Mouse (Mus musculus) hindbrain, postnatal 0 days (tissue): ENCODE data around the gene Pde6c. TPM values are rescaled to one million over a fixed set of nuclear protein-coding genes. Genes with fewer than 3 reads are reported as not detected.
A peak's percentile ranks its signal among the peaks of the same experiment; 100 is the strongest.

ENCODE experiments used
- ATAC-seq: fragments of 200-750 bp; cut with Nextera tagmentation; 2 replicates; pipeline ENCODE4 v1.8.0; 2017; ENCODE audit warnings: mild to moderate bottlenecking, moderate TSS enrichment, moderate library complexity
- DNase-seq: peaks from one replicate; pipeline ENCODE4 v3.0.0-alpha.2; 2015; ENCODE audit warnings: low spot score
- H3K27ac ChIP-seq: fragments of 300-500 bp; sonication (generic); 2 replicates; pipeline ENCODE4 v1.5.1; 2014; ENCODE audit warnings: mild to moderate bottlenecking
- H3K27me3 ChIP-seq: fragments of 300-500 bp; sonication (generic); 2 replicates; pipeline ENCODE4 v1.6.1; 2014; ENCODE audit warnings: low read length, mixed read lengths; ENCODE audit not compliant: insufficient read depth
- H3K36me3 ChIP-seq: fragments of 300-500 bp; sonication (generic); 2 replicates; pipeline ENCODE4 v1.6.1; 2014; ENCODE audit warnings: low read length, mixed read lengths; ENCODE audit not compliant: insufficient read depth
- H3K4me1 ChIP-seq: fragments of 300-500 bp; sonication (generic); 2 replicates; pipeline ENCODE4 v1.6.1; 2014; ENCODE audit warnings: antibody characterized with exemption, low read length, mixed read lengths; ENCODE audit not compliant: insufficient read depth
- H3K4me2 ChIP-seq: fragments of 300-500 bp; sonication (generic); 2 replicates; pipeline ENCODE4 v1.6.1; 2014; ENCODE audit warnings: low read depth, mild to moderate bottlenecking, low read length, moderate library complexity, mixed read lengths
- H3K4me3 ChIP-seq: fragments of 300-500 bp; sonication (generic); 2 replicates; pipeline ENCODE4 v1.5.1; 2014; ENCODE audit warnings: low read length
- H3K9ac ChIP-seq: fragments of 300-500 bp; sonication (generic); replicated peaks from 2 replicates; pipeline ENCODE4 v1.6.1; 2014; ENCODE audit warnings: mild to moderate bottlenecking, low read length, moderate library complexity, mixed read lengths
- H3K9me3 ChIP-seq: fragments of 300-500 bp; sonication (generic); 2 replicates; pipeline ENCODE4 v1.6.1; 2016; ENCODE audit warnings: low read length, mixed read lengths
- CTCF ChIP-seq: IDR thresholded peaks from 2 replicates; pipeline ENCODE4 v1.5.1; 2016; ENCODE audit warnings: antibody characterized with exemption, control low read depth, low read depth
- WGBS: fragments of 180-500 bp; shearing (Covaris S2); extraction: QIAGEN DNeasy Blood & Tissue Kit; methylation state at CpG from one replicate; pipeline ENCODE4 v1.1.7; 2014; 5-methylcytosine and 5-hydroxymethylcytosine counted together
- polyA plus RNA-seq: library from polyadenylated mRNA; unstranded; fragments of >200 nt; fragmentation: Nextera tagmentation; extraction: Ambion mirVana; gene quantifications from 2 replicates; pipeline ENCODE4 v1.2.1, GENCODE M21; 2015
- total RNA-seq: library from RNA; depleted of rRNA; stranded (reverse); fragments of >200 nt; gene quantifications from 2 replicates; pipeline ENCODE4 v1.2.3, GENCODE M21; 2014

The Pde6c gene
- total and polyA plus RNA-seq, 2 experiments from 2014 or later, result 0.46 TPM; not detected in 1

DNA sequence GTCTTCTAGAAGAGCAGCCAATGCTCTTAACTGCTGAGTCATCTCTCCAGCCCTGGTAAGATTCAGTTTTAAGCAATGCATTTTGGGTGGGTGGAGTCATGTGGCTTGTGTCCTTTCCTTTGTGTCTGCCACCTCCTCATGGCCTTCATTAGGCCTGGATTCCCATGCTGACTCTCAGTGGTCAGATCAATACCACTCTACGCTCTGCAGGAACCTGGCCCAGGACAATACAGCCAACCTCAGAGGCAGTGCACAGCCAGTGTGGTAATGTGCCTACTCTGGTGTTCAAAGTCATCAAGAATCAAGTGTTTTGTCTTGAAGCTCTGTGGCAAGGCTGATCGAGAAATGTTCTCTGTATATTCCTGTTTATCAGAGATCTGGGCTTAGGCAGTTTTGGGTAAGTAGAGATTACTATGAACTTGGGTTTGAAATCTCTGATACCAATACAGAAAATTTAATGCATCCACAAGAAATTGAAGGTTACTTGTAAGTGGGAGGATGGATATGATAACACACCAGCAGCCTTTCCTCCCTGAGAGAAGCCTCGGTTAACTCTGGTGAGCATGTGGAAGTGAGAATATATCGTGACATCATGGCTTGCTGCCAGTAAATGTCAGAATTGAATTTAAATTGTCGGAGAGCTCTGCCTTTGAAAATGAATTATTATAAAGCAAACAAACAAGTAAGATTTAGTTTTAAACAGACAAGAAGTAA is 54.2 kb downstream of the Pde6c start:
- Histone ChIP-seq H3K4me2 (no peak overlapping the region), H3K36me3 (0 out of 2 replicates have a peak, but pooled peaks cover 8% of the 10 kb centered on the region), H3K27me3 (no peaks in the 10 kb centered on the region), H3K9ac (no peak overlapping the region), H3K4me1 (no peaks in the 10 kb centered on the region), H3K9me3 (no peaks in the 10 kb centered on the region), H3K4me3 (no peak overlapping the region), H3K27ac (no peak overlapping the region)
- no peak for TF ChIP-seq CTCF
- no peak for ATAC-seq
- DNase-seq, result peak; percentile 10
- 81% methylated on average over 5 of the region's 5 CpGs for WGBS

DNA sequence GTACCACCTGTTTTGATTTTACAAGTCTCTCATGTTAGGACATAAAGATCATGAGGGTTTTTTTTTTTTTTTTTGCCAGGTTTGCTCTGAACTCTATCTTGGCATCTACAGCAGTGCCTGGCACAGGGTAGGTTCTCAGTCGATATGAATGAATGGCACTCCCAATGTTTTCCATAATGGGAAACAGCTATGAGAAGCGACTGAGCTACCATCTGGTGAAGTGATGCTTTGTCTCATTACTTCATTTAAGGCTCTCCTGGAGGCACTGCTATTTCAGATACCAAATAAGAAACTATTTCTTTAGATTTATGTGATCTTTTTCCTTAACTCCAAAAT is 54.7 kb downstream of the Pde6c start:
- Histone ChIP-seq H3K9ac (no peak overlapping the region), H3K9me3 (no peaks in the 10 kb centered on the region), H3K36me3 (0 out of 2 replicates have a peak, but pooled peaks cover 8% of the 10 kb centered on the region), H3K27me3 (no peaks in the 10 kb centered on the region), H3K4me1 (no peaks in the 10 kb centered on the region), H3K27ac (no peak overlapping the region), H3K4me3 (no peak overlapping the region), H3K4me2 (no peak overlapping the region)
- TF ChIP-seq CTCF, result no peak
- WGBS, result 75% methylated on average over 2 of the region's 2 CpGs
- DNase-seq (peak; percentile 14), ATAC-seq (no peak)

DNA sequence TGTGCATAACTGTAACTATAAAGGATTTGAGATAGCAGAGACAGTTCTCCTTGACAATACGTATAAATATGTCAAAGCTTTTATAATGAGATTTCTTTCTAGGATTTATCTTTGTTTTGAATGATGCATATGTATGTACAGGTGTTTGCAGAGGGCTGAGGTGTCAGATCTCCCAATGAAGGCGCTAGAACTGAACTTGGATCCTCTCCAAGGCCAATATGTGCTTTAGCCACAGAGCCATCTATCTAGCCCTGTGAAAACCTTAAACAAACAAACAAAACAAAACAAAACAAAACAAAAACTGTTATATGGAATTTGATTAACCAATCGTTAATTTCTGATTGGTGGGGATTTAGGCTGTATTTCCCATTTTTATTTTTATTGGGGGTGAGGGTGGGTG is 58.0 kb downstream of the Pde6c start:
- H3K4me2 ChIP-seq, result no peak overlapping the region
- DNase-seq (no peak), ATAC-seq (no peak)
- H3K4me3 ChIP-seq, result no peak overlapping the region
- no peak overlapping the region for H3K9ac ChIP-seq
- no peaks in the 10 kb centered on the region for H3K9me3 ChIP-seq
- no peak for TF ChIP-seq CTCF
- no peaks in the 10 kb centered on the region for H3K27me3 ChIP-seq
- 92% methylated on average over 3 of the region's 3 CpGs for WGBS
- 0 out of 2 replicates have a peak, but pooled peaks cover 8% of the 10 kb centered on the region for H3K36me3 ChIP-seq
- no peak overlapping the region for H3K27ac ChIP-seq
- no peaks in the 10 kb centered on the region for H3K4me1 ChIP-seq

DNA sequence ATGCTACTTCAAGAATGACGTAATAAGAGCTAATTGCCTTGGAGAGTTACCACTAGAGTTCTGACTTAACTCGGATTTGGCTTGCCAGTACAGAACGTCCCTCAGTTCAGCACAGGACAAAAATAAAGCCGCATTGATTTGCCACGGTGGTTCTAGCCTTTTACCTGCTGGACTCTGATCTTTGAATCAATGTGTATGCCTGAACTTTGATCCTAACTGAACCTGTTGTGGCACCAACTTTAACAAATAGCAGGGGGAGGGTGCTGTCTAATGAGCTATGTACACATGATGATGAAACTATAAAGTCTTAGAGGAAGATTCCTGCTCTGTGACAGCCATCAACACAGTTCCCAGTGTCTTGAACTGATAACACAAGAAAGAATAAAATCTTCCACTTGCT is 58.9 kb downstream of the Pde6c start:
- 86% methylated on average over 5 of the region's 5 CpGs for WGBS
- Histone ChIP-seq H3K27ac (no peak overlapping the region), H3K9me3 (no peaks in the 10 kb centered on the region), H3K36me3 (0 out of 2 replicates have a peak, but pooled peaks cover 8% of the 10 kb centered on the region), H3K27me3 (no peaks in the 10 kb centered on the region), H3K4me2 (no peak overlapping the region), H3K4me3 (no peak overlapping the region), H3K4me1 (no peaks in the 10 kb centered on the region), H3K9ac (no peak overlapping the region)
- DNase-seq (no peak), ATAC-seq (no peak)
- TF ChIP-seq CTCF, result no peak

DNA sequence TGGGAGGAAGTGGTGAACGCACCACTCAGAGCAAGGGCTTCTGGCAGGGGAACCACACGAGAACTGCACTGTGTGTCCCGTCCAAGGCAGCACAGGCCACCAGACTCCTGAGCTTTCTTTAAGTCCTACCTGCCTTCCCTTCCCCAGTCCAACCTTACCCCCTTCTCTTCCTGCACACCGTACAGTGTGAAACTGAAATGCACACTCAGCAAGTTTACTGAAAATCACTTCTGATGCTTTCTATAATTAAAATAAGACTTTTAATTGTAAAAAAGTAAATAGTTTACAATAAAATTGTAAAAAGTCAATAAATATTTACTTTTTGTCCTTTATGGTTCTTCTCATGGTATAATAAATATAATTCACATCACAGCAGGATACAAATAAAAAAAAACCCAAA is 62.7 kb downstream of the Pde6c start:
- no peak for ATAC-seq
- DNase-seq, result no peak
- H3K4me1 ChIP-seq, result no peaks in the 10 kb centered on the region
- H3K36me3 ChIP-seq, result no peaks in the 10 kb centered on the region
- H3K4me2 ChIP-seq, result no peak overlapping the region
- no peak for TF ChIP-seq CTCF
- H3K27ac ChIP-seq, result no peak overlapping the region
- no peak overlapping the region for H3K4me3 ChIP-seq
- H3K9ac ChIP-seq, result no peak overlapping the region
- no peaks in the 10 kb centered on the region for H3K27me3 ChIP-seq
- WGBS, result 93% methylated on average over 4 of the region's 4 CpGs
- H3K9me3 ChIP-seq, result no peaks in the 10 kb centered on the region

DNA sequence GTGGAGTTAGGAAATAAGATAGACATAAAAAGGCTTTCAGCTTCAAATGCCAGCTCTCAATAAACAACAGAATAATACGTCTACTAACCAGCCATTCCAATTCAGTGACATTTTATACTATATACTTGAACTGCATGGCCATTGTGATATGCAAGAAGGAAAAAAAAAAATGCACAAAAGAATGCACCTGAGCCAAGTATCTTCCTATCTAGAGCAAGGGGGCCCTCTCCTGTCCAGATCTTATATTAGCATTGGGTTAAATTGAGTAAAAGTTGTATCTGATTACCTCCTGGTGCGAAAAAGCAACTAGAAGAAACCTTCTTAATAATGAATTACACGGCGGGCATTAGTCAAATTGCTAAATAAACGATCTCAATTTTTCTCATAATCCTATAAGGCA is 66.2 kb downstream of the Pde6c start:
- H3K4me3 ChIP-seq, result no peak overlapping the region
- H3K4me1 ChIP-seq, result no peaks in the 10 kb centered on the region
- H3K27ac ChIP-seq, result no peak overlapping the region
- H3K9me3 ChIP-seq, result no peaks in the 10 kb centered on the region
- no peak overlapping the region for H3K9ac ChIP-seq
- DNase-seq (peak; percentile 70), ATAC-seq (no peak)
- H3K36me3 ChIP-seq, result peaks cover 6% of the 10 kb centered on the region
- no peak overlapping the region for H3K4me2 ChIP-seq
- 89% methylated on average over 5 of the region's 5 CpGs for WGBS
- peak; percentile 68 for TF ChIP-seq CTCF
- H3K27me3 ChIP-seq, result no peaks in the 10 kb centered on the region

DNA sequence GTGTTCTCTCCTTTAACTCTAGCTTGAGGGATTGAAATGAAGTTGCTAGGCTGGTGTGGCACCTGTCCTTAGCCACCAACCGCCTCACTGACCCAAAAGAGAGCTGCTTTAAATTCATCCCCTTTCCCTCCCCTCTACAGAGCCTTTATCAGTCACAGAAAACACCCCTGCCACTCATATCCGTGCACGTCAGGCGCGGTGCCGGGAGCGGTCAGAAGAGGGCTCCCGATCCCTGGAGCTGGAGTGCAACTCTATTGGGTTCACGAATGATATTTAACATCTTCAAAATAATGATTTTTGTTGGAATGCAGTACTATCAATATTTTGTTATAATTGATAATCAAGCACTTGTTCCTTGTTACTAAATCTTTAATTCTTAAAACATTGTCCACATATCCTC is 74.1 kb downstream of the Pde6c start:
- ATAC-seq, result peak; percentile 64; the same call in 1 of the 2 replicates
- WGBS, result 61% methylated on average over 9 of the region's 9 CpGs
- no peak overlapping the region for H3K4me2 ChIP-seq

More for the DNA sequence above, 74.1 kb downstream of the Pde6c start:
- Histone ChIP-seq H3K9ac (no peak overlapping the region), H3K27me3 (no peaks in the 10 kb centered on the region), H3K9me3 (no peaks in the 10 kb centered on the region), H3K27ac (no peak overlapping the region), H3K4me1 (no peaks in the 10 kb centered on the region), H3K36me3 (peaks cover 14% of the 10 kb centered on the region), H3K4me3 (no peak overlapping the region)
- DNase-seq, result peak; percentile 52
- peak; percentile 76 for TF ChIP-seq CTCF
